Mouse (Mus musculus): ENCODE measurements around the gene Kifc1.
"Not testable (repeated sequence)": the region's sequence is repeated elsewhere in the genome, so short reads cannot be mapped to it uniquely, and the experiment has no call there.

- TF ChIP-seq CTCF (conservative IDR thresholded peaks at IDR 0.05; ENCODE audit: insufficient read depth, insufficient read length, low read depth, low read length); POLR2A (IDR thresholded peaks at IDR 0.05; ENCODE audit: low read depth, low read length): not testable (repeated sequence)
These were observed 424 bp downstream of the Kifc1 start for GRCm38 (mm10) chr17:33889941-33890532.
